Mouse (Mus musculus) ES-Bruce4 (cell line): ENCODE data around the gene Ttc21a.

Experiments used
- CTCF ChIP-seq: IDR thresholded peaks from one replicate; pipeline ENCODE4 v1.8.1; 2011; ENCODE audit warnings: low read depth, low read length
- EP300 ChIP-seq: IDR thresholded peaks from 2 replicates; pipeline ENCODE4 v1.6.1; 2011; ENCODE audit warnings: low read depth, low read length; ENCODE audit not compliant: insufficient read depth
- POLR2A ChIP-seq: IDR thresholded peaks from one replicate; pipeline ENCODE4 v1.8.1; 2011; ENCODE audit warnings: low read length; ENCODE audit not compliant: insufficient read depth

DNA sequence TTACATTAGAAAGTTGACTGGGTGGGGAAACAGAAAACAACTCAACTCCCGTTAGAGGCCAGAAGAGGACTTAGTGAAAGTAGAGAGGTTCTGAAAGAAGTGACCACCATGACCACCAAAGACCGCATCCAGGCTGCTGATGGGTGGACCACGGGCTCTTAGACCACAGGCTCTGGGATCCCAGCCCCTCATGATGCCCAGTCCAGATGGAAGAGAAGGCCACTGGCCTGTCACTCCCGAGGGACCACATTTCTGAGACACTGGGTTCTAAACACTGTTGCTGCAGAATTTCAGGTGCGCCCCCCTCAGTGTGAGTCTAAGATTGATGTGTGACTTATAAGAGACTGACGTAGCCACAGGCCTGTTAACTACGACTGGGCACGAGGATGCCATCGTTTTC is 48.0 kb upstream of the Ttc21a start:
- TF ChIP-seq CTCF: no peak
- no peak for TF ChIP-seq EP300
- no peak for TF ChIP-seq POLR2A
